In genomic region chr10:4105676-4106528, GRCm38 (mm10) we compare ENCODE assay signal across 8 mouse cellular contexts.
A peak's percentile ranks its signal among the peaks of the same experiment; 100 is the strongest.
DNase-seq lines count a peak whose midpoint lies in the region; ATAC-seq and TF ChIP-seq lines count a peak whose summit lies in the region.

No protein-coding gene starts in this region.

- 42% methylated on average over 10 of the region's 10 CpGs for WGBS in embryonic facial prominence, embryonic 11.5 days
- WGBS in hindbrain, embryonic 13.5 days, result 21% methylated on average over 10 of the region's 10 CpGs

- peak overlapping the region; percentile 58 for H3K27ac ChIP-seq in gastrocnemius, adult 2 months
- H3K27ac ChIP-seq in embryonic facial prominence, embryonic 11.5 days (replicated peaks; ENCODE audit: low read depth, low read length), result no peak overlapping the region
- peak overlapping the region; percentile 5; the same call in 1 of the 2 replicates for H3K27ac ChIP-seq in hindbrain, embryonic 13.5 days

- H3K27me3 ChIP-seq in embryonic facial prominence, embryonic 11.5 days (ENCODE audit: control insufficient read depth, insufficient read depth, low read length), result no peaks in the 10 kb centered on the region
- no peaks in the 10 kb centered on the region for H3K27me3 ChIP-seq in hindbrain, embryonic 13.5 days

- 0 out of 2 replicates have a peak, but pooled peaks cover 2% of the 10 kb centered on the region for H3K4me1 ChIP-seq in embryonic facial prominence, embryonic 11.5 days (ENCODE audit: control insufficient read depth, insufficient read depth, low read length)
- peaks cover 20% of the 10 kb centered on the region for H3K4me1 ChIP-seq in hindbrain, embryonic 13.5 days (replicated peaks)

- H3K9me3 ChIP-seq in embryonic facial prominence, embryonic 11.5 days (replicated peaks; ENCODE audit: control insufficient read depth, low read length), result no peaks in the 10 kb centered on the region
- H3K9me3 ChIP-seq in hindbrain, embryonic 13.5 days, result no peaks in the 10 kb centered on the region

- intact Hi-C loops in gastrocnemius, adult 2 months (cut with DNase I), result no loop called here

- ATAC-seq in embryonic facial prominence, embryonic 11.5 days (replicated peaks; ENCODE audit: insufficient number of reproducible peaks, low FRiP score, low TSS enrichment, low read depth), result peak; percentile 30; the same call in 1 of the 2 replicates
- ATAC-seq in hindbrain, embryonic 13.5 days (ENCODE audit: low FRiP score), result peak; percentile 36; the same call in 1 of the 2 replicates

- no peaks in the 10 kb centered on the region for H3K36me3 ChIP-seq in embryonic facial prominence, embryonic 11.5 days (replicated peaks; ENCODE audit: control insufficient read depth, insufficient read depth, low read depth, low read length)
- H3K36me3 ChIP-seq in hindbrain, embryonic 13.5 days, result no peaks in the 10 kb centered on the region

- no peak overlapping the region for H3K9ac ChIP-seq in embryonic facial prominence, embryonic 11.5 days (replicated peaks; ENCODE audit: low read length)
- H3K9ac ChIP-seq in hindbrain, embryonic 13.5 days, result no peak overlapping the region

- no peak for DNase-seq in gastrocnemius, adult 2 months
- DNase-seq in gastrocnemius, postnatal 4 days (ENCODE audit: low spot score in 2 of 2), result no peak
- DNase-seq in embryonic facial prominence, embryonic 11.5 days (ENCODE audit: low spot score), result peak; percentile 58
- peak; percentile 28 for DNase-seq in lung, postnatal 25 days (ENCODE audit: low spot score)
- DNase-seq in frontal cortex, postnatal 14 days (ENCODE audit: low spot score in 2 of 2), result no peak
- no peak for DNase-seq in urinary bladder, adult 18-20 months (ENCODE audit: low spot score in 2 of 2)
- DNase-seq in ovary, postnatal 36 days (ENCODE audit: low spot score), result no peak

- TF ChIP-seq CTCF in gastrocnemius, adult 2 months (IDR thresholded peaks at IDR 0.05), result peak; percentile 6; the same call in 1 of the 2 replicates

- H3K4me3 ChIP-seq in gastrocnemius, adult 2 months, result no peak overlapping the region
- H3K4me3 ChIP-seq in embryonic facial prominence, embryonic 11.5 days (ENCODE audit: low read depth, low read length), result no peak overlapping the region
- no peak overlapping the region for H3K4me3 ChIP-seq in hindbrain, embryonic 13.5 days

- no peak overlapping the region for H3K4me2 ChIP-seq in embryonic facial prominence, embryonic 11.5 days (ENCODE audit: low read depth, low read length)
- H3K4me2 ChIP-seq in hindbrain, embryonic 13.5 days, result no peak overlapping the region

Comparison
In these comparisons a context has a peak if more than half of its experiments do, and no peak if none do; other contexts are left out.
1. DNase-seq: peak in embryonic facial prominence, embryonic 11.5 days (single experiment) and lung, postnatal 25 days (single experiment); none in gastrocnemius, adult 2 months (single experiment), gastrocnemius, postnatal 4 days (0 of 2), frontal cortex, postnatal 14 days (0 of 2), urinary bladder, adult 18-20 months (0 of 2) and ovary, postnatal 36 days (single experiment).